Mouse (Mus musculus) duodenum, adult 2 months (tissue): Measurements from ENCODE around the gene Npw. TPM values are rescaled to one million over a fixed set of nuclear protein-coding genes. Genes with fewer than 3 reads are reported as not detected.

Source experiments
- polyA plus RNA-seq: library from polyadenylated mRNA; depleted of rRNA; stranded (reverse); fragments of >200 nt; gene quantifications from 2 replicates; pipeline ENCODE4 v1.2.3, GENCODE M21; 2012; ENCODE audit warnings: low replicate concordance; rRNA removed

The Npw gene
- 2.5 TPM in 1 of 2 replicates, not detected in the other for polyA plus RNA-seq

GRCm38 (mm10) chr17:24658017-24658758 lies at the start of gene Npw:
Npw (minus strand) TSS chr17:24658457.

GRCm38 (mm10) chr17:24706982-24707800 lies 48.9 kb upstream of the Npw start, which contains the start of gene Tbl3:
Tbl3 (minus strand) TSS chr17:24707660.

GRCm38 (mm10) chr17:24696011-24696697 lies 37.9 kb upstream of the Npw start, which contains the start of the genes Gfer and Noxo1:
Gfer (minus strand) TSS chr17:24696156.
Noxo1 (plus strand) TSS chr17:24696234.

GRCm38 (mm10) chr17:24689251-24690081 lies 31.2 kb upstream of the Npw start, which contains the start of gene Syngr3:
Syngr3 (minus strand) TSS chr17:24689955.

GRCm38 (mm10) chr17:24669545-24670245 lies 11.4 kb upstream of the Npw start, which contains the start of gene Zfp598:
Zfp598 (plus strand) TSS chr17:24669687.

GRCm38 (mm10) chr17:24650070-24650616 lies 8.1 kb downstream of the Npw start, which contains the start of gene Slc9a3r2:
Slc9a3r2 (minus strand) TSS chr17:24650327.

GRCm38 (mm10) chr17:24632167-24632812 lies 26.0 kb downstream of the Npw start, which contains the start of the genes Tsc2 and Nthl1:
Tsc2 (minus strand) TSS chr17:24632630.
Nthl1 (plus strand) TSS chr17:24632680.

Other genes with a start within 250 kb of the Npw start
- gene Rnps1, start 243.9 kb downstream of the Npw start, polyA plus RNA-seq, result 95.7 and 101 TPM in 2 replicates
- gene Eci1, start 231.8 kb downstream of the Npw start, polyA plus RNA-seq, result 72.7 and 116 TPM in 2 replicates
- gene Dnase1l2, start 215.4 kb downstream of the Npw start, polyA plus RNA-seq, result 2.5 and 3.1 TPM in 2 replicates
- 48.3 and 49.1 TPM in 2 replicates for gene E4f1, start 188.1 kb downstream of the Npw start, polyA plus RNA-seq
- 101 and 247 TPM in 2 replicates for gene Pgp, start 188.1 kb downstream of the Npw start, polyA plus RNA-seq
- 3.2 and 4.5 TPM in 2 replicates for gene Bricd5, start 184.6 kb downstream of the Npw start, polyA plus RNA-seq
- 33.9 and 46.6 TPM in 2 replicates for gene Mlst8, start 179.4 kb downstream of the Npw start, polyA plus RNA-seq
- gene Caskin1, start 169.9 kb downstream of the Npw start, polyA plus RNA-seq, result 0.62 and 1.0 TPM in 2 replicates
- gene Traf7, start 130.5 kb downstream of the Npw start, polyA plus RNA-seq, result 119 and 120 TPM in 2 replicates
- 0.20 and 1.8 TPM in 2 replicates for gene Rab26, start 124.2 kb downstream of the Npw start, polyA plus RNA-seq
- gene Pkd1, start 108.6 kb downstream of the Npw start, polyA plus RNA-seq, result 21.0 and 30.2 TPM in 2 replicates
- 72.8 and 85.7 TPM in 2 replicates for gene Tsc2, start 25.8 kb downstream of the Npw start, polyA plus RNA-seq
- gene Nthl1, start 25.8 kb downstream of the Npw start, polyA plus RNA-seq, result 4.7 and 4.9 TPM in 2 replicates
- gene Slc9a3r2, start 8.1 kb downstream of the Npw start, polyA plus RNA-seq, result 52.1 and 54.9 TPM in 2 replicates
- gene Zfp598, start 11.2 kb upstream of the Npw start, polyA plus RNA-seq, result 59.0 and 79.0 TPM in 2 replicates
- 1.7 and 2.1 TPM in 2 replicates for gene Syngr3, start 31.5 kb upstream of the Npw start, polyA plus RNA-seq
- gene Gfer, start 37.7 kb upstream of the Npw start, polyA plus RNA-seq, result 30.1 and 63.4 TPM in 2 replicates
- 76.2 and 104 TPM in 2 replicates for gene Noxo1, start 37.8 kb upstream of the Npw start, polyA plus RNA-seq
- gene Tbl3, start 49.2 kb upstream of the Npw start, polyA plus RNA-seq, result 36.0 and 44.8 TPM in 2 replicates
- gene Rnf151, start 59.6 kb upstream of the Npw start, polyA plus RNA-seq, result 0.34 TPM in 1 of 2 replicates, not detected in the other
- 3,070 and 3,555 TPM in 2 replicates for gene Rps2, start 59.7 kb upstream of the Npw start, polyA plus RNA-seq
- 314 and 554 TPM in 2 replicates for gene Ndufb10, start 66.0 kb upstream of the Npw start, polyA plus RNA-seq
- not detected in 2 replicates for gene Rpl3l, start 69.4 kb upstream of the Npw start, polyA plus RNA-seq
- gene Msrb1, start 78.2 kb upstream of the Npw start, polyA plus RNA-seq, result 71.2 and 109 TPM in 2 replicates
- 2.6 and 10.6 TPM in 2 replicates for gene Hs3st6, start 94.5 kb upstream of the Npw start, polyA plus RNA-seq
- not detected in 2 replicates for gene Meiob, start 145.8 kb upstream of the Npw start, polyA plus RNA-seq
- 213 and 369 TPM in 2 replicates for gene Hagh, start 181.7 kb upstream of the Npw start, polyA plus RNA-seq
- gene Fahd1, start 191.9 kb upstream of the Npw start, polyA plus RNA-seq, result 75.3 and 166 TPM in 2 replicates
- gene Igfals, start 207.5 kb upstream of the Npw start, polyA plus RNA-seq, result 1.0 and 2.1 TPM in 2 replicates
- gene Nubp2, start 227.9 kb upstream of the Npw start, polyA plus RNA-seq, result 27.8 and 31.6 TPM in 2 replicates
- 86.7 and 115 TPM in 2 replicates for gene Spsb3, start 228.2 kb upstream of the Npw start, polyA plus RNA-seq
- gene Eme2, start 236.6 kb upstream of the Npw start, polyA plus RNA-seq, result 20.8 and 32.6 TPM in 2 replicates
- 189 and 532 TPM in 2 replicates for gene Mrps34, start 236.7 kb upstream of the Npw start, polyA plus RNA-seq
- 34.1 and 43.8 TPM in 2 replicates for gene Nme3, start 238.0 kb upstream of the Npw start, polyA plus RNA-seq